Mouse (Mus musculus): ENCODE data around the gene Vmn2r42. TPM values are rescaled to one million over a fixed set of nuclear protein-coding genes. Genes with fewer than 3 reads are reported as not detected.
"Not testable (repeated sequence)": the region's sequence is repeated elsewhere in the genome, so short reads cannot be mapped to it uniquely, and the experiment has no call there.

The Vmn2r42 gene
- not detected in 2 replicates for polyA plus RNA-seq (2016; fragmentation: Nextera tagmentation; extraction: Ambion mirVana)

GRCm38 (mm10) chr7:8200220-8200619 is at the start of gene Vmn2r42:
TSS of gene Vmn2r42 (minus strand) at chr7:8200320.
- H3K27me3 ChIP-seq (replicated peaks); H3K9ac ChIP-seq; H3K27ac ChIP-seq (ENCODE audit: poor library complexity, severe bottlenecking); H3K9me3 ChIP-seq (replicated peaks); ATAC-seq (ENCODE audit: insufficient number of reproducible peaks, low FRiP score); H3K36me3 ChIP-seq; H3K4me2 ChIP-seq; H3K4me3 ChIP-seq; H3K4me1 ChIP-seq (replicated peaks): not testable (repeated sequence)
- no CpG with 5 or more reads among the region's 2 CpGs for WGBS

GRCm38 (mm10) chr7:8161554-8161953 is 38.6 kb downstream of the Vmn2r42 start, which contains the start of gene Vmn2r41:
TSS of gene Vmn2r41 (minus strand) at chr7:8161654.
- not testable (repeated sequence) for ATAC-seq (ENCODE audit: insufficient number of reproducible peaks, low FRiP score); H3K27me3 ChIP-seq (replicated peaks); H3K9me3 ChIP-seq (replicated peaks); H3K9ac ChIP-seq; H3K4me1 ChIP-seq (replicated peaks); H3K36me3 ChIP-seq; H3K27ac ChIP-seq (ENCODE audit: poor library complexity, severe bottlenecking); H3K4me3 ChIP-seq; H3K4me2 ChIP-seq
- WGBS, result no CpG with 5 or more reads among the region's 1 CpGs

Other genes with a start within 250 kb of the Vmn2r42 start
- gene Vmn2r41, start 38.7 kb downstream of the Vmn2r42 start, polyA plus RNA-seq (2016; fragmentation: Nextera tagmentation; extraction: Ambion mirVana), result not detected in 2 replicates
- gene Vmn2r43, start 60.3 kb upstream of the Vmn2r42 start, polyA plus RNA-seq (2016; fragmentation: Nextera tagmentation; extraction: Ambion mirVana), result not detected in 2 replicates
- gene Vmn2r44, start 183.0 kb upstream of the Vmn2r42 start, polyA plus RNA-seq (2016; fragmentation: Nextera tagmentation; extraction: Ambion mirVana), result not detected in 2 replicates